Mouse (Mus musculus): Measurements from ENCODE around the gene Igfbp2. TPM values are rescaled to one million over a fixed set of nuclear protein-coding genes. Genes with fewer than 3 reads are reported as not detected.

Igfbp2 gene
- polyA plus RNA-seq (2015; fragmentation: Nextera tagmentation; extraction: Ambion mirVana): 294 and 385 TPM in 2 replicates

DNA sequence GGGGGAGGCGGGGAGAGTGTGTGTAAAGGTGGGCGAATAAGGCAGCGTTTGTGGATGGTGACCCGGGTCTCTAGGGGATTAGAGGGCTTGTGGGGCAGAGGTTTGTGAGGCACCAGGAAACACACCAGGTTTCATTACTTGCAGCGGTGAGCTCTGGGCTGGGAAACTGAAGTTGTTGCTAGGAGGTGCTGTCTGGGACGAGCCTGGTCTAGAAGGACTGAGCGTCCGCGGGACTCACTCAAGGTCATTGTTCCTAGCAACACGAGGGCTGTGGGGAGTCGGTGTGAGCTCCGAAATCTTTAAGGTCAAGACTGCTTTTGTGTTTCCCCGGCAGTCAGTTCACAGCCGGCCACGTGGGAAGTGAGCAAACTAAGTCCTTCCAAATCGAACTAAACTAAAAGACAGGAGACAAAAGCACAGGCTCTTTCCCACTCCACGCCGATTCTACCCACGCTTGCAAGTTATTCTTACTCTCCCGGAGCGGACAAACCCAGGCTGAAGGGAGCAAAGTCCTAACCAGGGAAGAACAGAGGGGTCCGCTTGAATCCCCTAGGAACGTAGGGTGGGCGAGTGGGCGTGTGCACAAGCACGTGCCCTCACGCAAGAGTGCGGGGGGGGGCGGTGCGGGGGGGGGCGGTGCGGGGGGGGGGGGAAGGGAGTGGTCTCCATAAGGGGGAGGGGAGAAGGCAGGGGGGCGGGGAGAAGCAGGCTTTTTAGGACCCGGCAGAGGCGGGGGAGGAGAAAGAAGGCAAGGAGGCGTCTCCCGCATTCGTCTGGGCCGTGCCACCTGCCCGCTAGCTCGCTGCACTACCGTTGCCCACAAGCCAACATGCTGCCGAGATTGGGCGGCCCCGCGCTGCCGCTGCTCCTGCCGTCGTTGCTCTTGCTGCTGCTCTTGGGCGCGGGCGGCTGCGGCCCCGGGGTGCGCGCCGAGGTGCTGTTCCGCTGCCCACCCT, at the start of gene Igfbp2:
Igfbp2 (plus strand) TSS at position 753 of the 956 bp plus-strand sequence.
- H3K9me3 ChIP-seq: no peaks in the 10 kb centered on the region
- peak within 1 kb of the TSS; percentile 91 for H3K27ac ChIP-seq
- H3K36me3 ChIP-seq: no peaks in the 10 kb centered on the region
- H3K27me3 ChIP-seq: no peaks in the 10 kb centered on the region; the same call in 1 of the 2 replicates
- under 1% methylated on average over 46 of the region's 58 CpGs for WGBS
- peak; percentile 76 for ATAC-seq
- H3K9ac ChIP-seq (replicated peaks): peak within 1 kb of the TSS; percentile 90
- peaks cover 46% of the 10 kb centered on the region for H3K4me1 ChIP-seq (replicated peaks)
- H3K4me2 ChIP-seq (replicated peaks): peak within 1 kb of the TSS; percentile 92
- peak within 1 kb of the TSS; percentile 86 for H3K4me3 ChIP-seq (replicated peaks)

DNA sequence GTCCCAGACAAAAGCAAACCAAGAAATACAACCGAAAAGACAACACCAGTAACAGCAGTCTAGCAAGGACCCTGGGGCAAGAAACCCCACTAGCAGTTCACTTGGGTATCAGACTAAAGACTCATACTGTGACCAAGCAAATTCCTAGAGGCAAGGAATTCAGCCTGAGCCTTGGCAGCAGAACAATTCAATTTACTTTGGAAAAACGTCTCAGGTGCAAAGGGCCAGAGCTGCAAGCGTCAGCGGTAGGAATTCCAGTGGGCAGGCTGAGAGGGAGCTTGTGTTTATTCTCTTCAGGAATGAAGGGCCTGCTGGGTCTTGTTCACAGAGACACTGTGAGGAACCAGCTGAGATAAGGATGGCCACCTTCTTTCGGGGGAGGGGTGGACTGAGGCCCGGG, 45.5 kb upstream of the Igfbp2 start:
- H3K36me3 ChIP-seq: no peaks in the 10 kb centered on the region
- ATAC-seq: no peak
- H3K4me1 ChIP-seq (replicated peaks): peaks cover 18% of the 10 kb centered on the region
- WGBS: 25% methylated on average over 6 of the region's 6 CpGs
- no peaks in the 10 kb centered on the region for H3K9me3 ChIP-seq
- no peak overlapping the region for H3K9ac ChIP-seq (replicated peaks)
- H3K27ac ChIP-seq: no peak overlapping the region; the same call in 1 of the 2 replicates
- no peak overlapping the region for H3K4me3 ChIP-seq (replicated peaks)
- H3K4me2 ChIP-seq (replicated peaks): no peak overlapping the region
- no peaks in the 10 kb centered on the region for H3K27me3 ChIP-seq

- WGBS: 20% methylated on average over 7 of the region's 7 CpGs
- Histone ChIP-seq H3K4me1 (replicated peaks) (peaks cover 22% of the 10 kb centered on the region), H3K9me3 (no peaks in the 10 kb centered on the region), H3K9ac (replicated peaks) (no peak overlapping the region), H3K27ac (no peak overlapping the region), H3K36me3 (no peaks in the 10 kb centered on the region), H3K27me3 (no peaks in the 10 kb centered on the region), H3K4me3 (replicated peaks) (no peak overlapping the region), H3K4me2 (replicated peaks) (no peak overlapping the region)
- ATAC-seq: 0 out of 2 replicates have a peak, but pooled peaks have one; percentile 37
Observed at GRCm38 (mm10) chr1:72780720-72781119, 43.6 kb upstream of the Igfbp2 start.

GRCm38 (mm10) chr1:72783341-72783740, 41.0 kb upstream of the Igfbp2 start:
- H3K4me2 ChIP-seq (replicated peaks): no peak overlapping the region
- no peak for ATAC-seq
- no peak overlapping the region for H3K27ac ChIP-seq
- H3K4me3 ChIP-seq (replicated peaks): no peak overlapping the region
- H3K36me3 ChIP-seq: no peaks in the 10 kb centered on the region
- no peaks in the 10 kb centered on the region for H3K27me3 ChIP-seq
- H3K9me3 ChIP-seq: no peaks in the 10 kb centered on the region
- H3K4me1 ChIP-seq (replicated peaks): peaks cover 22% of the 10 kb centered on the region
- no peak overlapping the region for H3K9ac ChIP-seq (replicated peaks)
- WGBS: 64% methylated on average over 2 of the region's 2 CpGs

DNA sequence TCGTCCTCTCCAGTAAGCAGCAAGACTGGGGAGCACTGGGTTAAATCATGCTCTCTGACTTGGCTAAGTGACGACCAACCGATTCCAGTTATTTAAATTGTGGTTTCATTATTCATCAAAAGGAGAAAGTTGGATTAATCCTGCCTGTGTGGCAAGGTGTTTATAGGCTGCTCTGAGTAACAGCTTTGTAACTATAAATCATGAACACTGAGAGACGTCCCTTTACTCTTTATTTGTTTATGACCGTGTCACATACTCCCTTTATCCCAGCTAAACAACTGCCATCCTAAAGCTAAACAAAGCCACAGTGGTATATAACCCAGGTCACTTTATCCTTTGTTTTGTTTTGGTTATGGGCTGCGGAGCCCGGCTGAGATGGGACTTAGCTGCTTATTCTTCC, 40.3 kb upstream of the Igfbp2 start:
- Histone ChIP-seq H3K4me1 (replicated peaks) (peaks cover 22% of the 10 kb centered on the region), H3K9ac (replicated peaks) (no peak overlapping the region), H3K36me3 (no peaks in the 10 kb centered on the region), H3K27ac (no peak overlapping the region), H3K4me2 (replicated peaks) (no peak overlapping the region), H3K27me3 (no peaks in the 10 kb centered on the region), H3K4me3 (replicated peaks) (no peak overlapping the region), H3K9me3 (no peaks in the 10 kb centered on the region)
- 16% methylated on average over 7 of the region's 7 CpGs for WGBS
- ATAC-seq: no peak

DNA sequence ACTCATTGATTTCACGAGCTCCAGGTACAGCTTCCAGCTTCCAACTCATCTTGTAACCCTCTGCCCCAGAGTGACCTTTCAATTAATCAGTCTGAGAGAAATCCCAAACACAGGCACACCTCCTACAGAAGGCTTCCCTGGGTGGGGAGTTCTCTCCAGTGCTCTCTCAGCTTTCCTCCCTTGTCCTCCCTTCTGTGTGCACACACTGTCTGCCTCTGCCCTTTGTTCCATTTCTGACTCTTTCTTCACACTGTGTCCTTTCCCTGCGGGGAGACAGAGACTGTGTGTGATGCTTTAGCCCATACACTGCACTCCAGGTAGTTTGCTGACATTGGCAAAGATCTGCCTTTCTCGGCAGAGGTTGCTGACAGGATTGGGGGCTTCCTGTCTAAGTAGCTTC, 33.6 kb upstream of the Igfbp2 start:
- H3K27ac ChIP-seq: no peak overlapping the region
- 35% methylated on average over 3 of the region's 3 CpGs for WGBS
- no peak overlapping the region for H3K4me2 ChIP-seq (replicated peaks)

DNA sequence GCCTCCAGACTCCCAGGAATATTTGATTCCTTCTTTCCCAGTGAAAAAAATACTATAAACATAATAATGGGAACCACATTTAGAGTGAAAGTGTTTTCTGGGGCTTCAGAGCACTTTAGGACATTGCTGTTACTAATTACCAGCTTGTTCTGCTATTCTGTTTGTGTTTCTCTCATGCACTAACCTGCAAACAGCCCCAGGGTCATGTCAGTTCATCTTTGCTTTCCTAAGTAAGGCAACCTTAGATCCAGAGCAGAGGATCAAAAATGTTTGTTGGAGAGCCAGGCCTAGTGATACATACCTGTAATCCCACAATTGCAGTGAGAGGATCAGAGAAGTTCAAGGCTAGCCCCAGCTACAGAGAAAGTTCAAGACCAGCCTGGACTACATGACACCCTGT, 32.6 kb upstream of the Igfbp2 start:
- no peaks in the 10 kb centered on the region for H3K36me3 ChIP-seq
- no peak for ATAC-seq
- no peak overlapping the region for H3K4me3 ChIP-seq (replicated peaks)
- no peak overlapping the region for H3K27ac ChIP-seq
- H3K27me3 ChIP-seq: no peaks in the 10 kb centered on the region
- no peaks in the 10 kb centered on the region for H3K9me3 ChIP-seq
- H3K4me2 ChIP-seq (replicated peaks): no peak overlapping the region
- peaks cover 5% of the 10 kb centered on the region; the same call in 1 of the 2 replicates for H3K4me1 ChIP-seq (replicated peaks)
- no peak overlapping the region for H3K9ac ChIP-seq (replicated peaks)

More for the DNA sequence above, 33.6 kb upstream of the Igfbp2 start:
- Histone ChIP-seq H3K4me1 (replicated peaks) (peaks cover 5% of the 10 kb centered on the region; the same call in 1 of the 2 replicates), H3K4me3 (replicated peaks) (no peak overlapping the region), H3K36me3 (no peaks in the 10 kb centered on the region), H3K27me3 (no peaks in the 10 kb centered on the region), H3K9me3 (no peaks in the 10 kb centered on the region), H3K9ac (replicated peaks) (no peak overlapping the region)
- ATAC-seq: no peak

DNA sequence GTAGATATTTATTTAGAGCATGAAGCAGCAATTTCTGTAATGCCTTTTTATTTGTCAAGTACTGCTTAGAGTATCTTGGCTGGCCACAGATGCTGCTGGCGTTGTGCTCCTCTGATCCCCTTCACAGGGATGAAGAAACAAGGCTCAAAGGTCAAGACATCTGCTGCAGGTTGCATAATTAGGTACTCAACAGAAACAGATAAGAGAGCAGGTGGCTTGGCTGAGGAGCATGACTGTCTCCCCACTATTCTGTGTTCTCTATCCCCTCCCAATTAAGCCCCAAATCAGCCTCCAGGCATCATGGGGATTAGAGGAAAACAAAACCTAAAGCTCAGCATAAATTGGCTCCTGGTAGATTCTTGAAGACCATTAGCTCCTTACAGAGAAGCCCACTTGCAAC, 32.0 kb upstream of the Igfbp2 start:
- 7% methylated on average over 1 of the region's 1 CpGs for WGBS
- Histone ChIP-seq H3K9me3 (no peaks in the 10 kb centered on the region), H3K4me3 (replicated peaks) (no peak overlapping the region), H3K36me3 (no peaks in the 10 kb centered on the region), H3K27ac (no peak overlapping the region), H3K4me2 (replicated peaks) (no peak overlapping the region), H3K9ac (replicated peaks) (no peak overlapping the region), H3K4me1 (replicated peaks) (peaks cover 5% of the 10 kb centered on the region; the same call in 1 of the 2 replicates), H3K27me3 (no peaks in the 10 kb centered on the region)
- no peak for ATAC-seq

- Histone ChIP-seq H3K4me3 (replicated peaks) (no peak overlapping the region), H3K9ac (replicated peaks) (no peak overlapping the region), H3K4me1 (replicated peaks) (peaks cover 5% of the 10 kb centered on the region; the same call in 1 of the 2 replicates), H3K4me2 (replicated peaks) (no peak overlapping the region), H3K27ac (no peak overlapping the region), H3K27me3 (no peaks in the 10 kb centered on the region), H3K36me3 (no peaks in the 10 kb centered on the region), H3K9me3 (no peaks in the 10 kb centered on the region)
- ATAC-seq: no peak
Observed at GRCm38 (mm10) chr1:72793230-72793629, 31.1 kb upstream of the Igfbp2 start.

GRCm38 (mm10) chr1:72796128-72796527, 28.2 kb upstream of the Igfbp2 start:
- H3K4me2 ChIP-seq (replicated peaks): no peak overlapping the region
- no peaks in the 10 kb centered on the region for H3K27me3 ChIP-seq
- no peak overlapping the region for H3K4me3 ChIP-seq (replicated peaks)
- H3K4me1 ChIP-seq (replicated peaks): peaks cover 5% of the 10 kb centered on the region; the same call in 1 of the 2 replicates
- H3K27ac ChIP-seq: no peak overlapping the region
- no peak overlapping the region for H3K9ac ChIP-seq (replicated peaks)
- H3K9me3 ChIP-seq: no peaks in the 10 kb centered on the region
- no peak for ATAC-seq
- no peaks in the 10 kb centered on the region for H3K36me3 ChIP-seq
- 89% methylated on average over 2 of the region's 2 CpGs for WGBS

DNA sequence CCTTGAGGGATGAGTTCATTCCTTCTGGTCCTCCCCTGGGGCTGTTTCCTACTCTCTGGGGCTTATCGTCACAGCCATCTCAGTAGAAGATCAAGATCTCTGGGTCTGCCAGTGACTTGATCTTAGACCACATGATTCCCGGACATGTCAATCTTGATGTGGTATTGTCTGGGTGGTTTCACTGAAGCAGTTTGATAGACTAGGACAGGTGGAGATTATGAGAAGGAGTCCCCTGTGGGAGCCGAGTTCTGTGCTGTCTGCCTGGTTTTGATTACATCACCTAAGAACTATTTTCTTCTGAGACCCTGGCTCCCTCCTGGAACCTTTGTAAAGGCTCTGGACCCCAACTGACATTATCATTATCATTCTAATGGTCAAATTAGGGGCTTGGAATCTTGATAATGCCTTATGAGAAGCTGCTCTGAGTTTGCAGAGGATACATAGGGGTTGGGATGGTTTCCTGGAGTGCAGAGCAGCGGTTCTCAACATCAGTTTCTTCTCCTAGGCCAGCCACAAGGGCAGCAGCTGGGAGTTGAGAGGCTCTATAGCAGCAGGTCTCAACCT, 27.1 kb upstream of the Igfbp2 start:
- Histone ChIP-seq H3K36me3 (no peaks in the 10 kb centered on the region), H3K27ac (no peak overlapping the region), H3K4me2 (replicated peaks) (no peak overlapping the region), H3K4me3 (replicated peaks) (no peak overlapping the region), H3K9me3 (no peaks in the 10 kb centered on the region), H3K4me1 (replicated peaks) (peaks cover 5% of the 10 kb centered on the region; the same call in 1 of the 2 replicates), H3K9ac (replicated peaks) (no peak overlapping the region), H3K27me3 (no peaks in the 10 kb centered on the region)
- 70% methylated on average over 4 of the region's 4 CpGs for WGBS
- ATAC-seq: no peak

GRCm38 (mm10) chr1:72798441-72798840, 25.9 kb upstream of the Igfbp2 start:
- WGBS: 89% methylated on average over 2 of the region's 2 CpGs
- H3K9ac ChIP-seq (replicated peaks): no peak overlapping the region
- H3K36me3 ChIP-seq: no peaks in the 10 kb centered on the region
- H3K27ac ChIP-seq: no peak overlapping the region
- H3K27me3 ChIP-seq: no peaks in the 10 kb centered on the region
- ATAC-seq: no peak
- H3K4me1 ChIP-seq (replicated peaks): no peaks in the 10 kb centered on the region
- no peak overlapping the region for H3K4me3 ChIP-seq (replicated peaks)
- H3K4me2 ChIP-seq (replicated peaks): no peak overlapping the region
- H3K9me3 ChIP-seq: no peaks in the 10 kb centered on the region
